Mouse (Mus musculus) thymus, adult 2 months (tissue): ENCODE measurements at regions not wholly inside any gene's neighbourhood (a gene's known extent, or its start where the extent isn't known, plus 50 kb on each side); places are given as distances from the start of the nearest gene placed in this dataset.

Experiments
- DNase-seq: peaks from one replicate; pipeline ENCODE4 v3.0.0; 2021
- H3K27ac ChIP-seq: fragments of 200-500 bp; 2 replicates; pipeline ENCODE4 v1.5.1; 2012; ENCODE audit warnings: low read length, control low read depth; ENCODE audit not compliant: control insufficient read depth, insufficient read depth
- H3K27me3 ChIP-seq: fragments of 200-500 bp; 2 replicates; pipeline ENCODE4 v1.6.1; 2012; ENCODE audit warnings: mild to moderate bottlenecking, low read length, moderate library complexity, mixed read lengths; ENCODE audit not compliant: control insufficient read depth, insufficient read depth
- H3K36me3 ChIP-seq: fragments of 200-500 bp; 2 replicates; pipeline ENCODE4 v1.6.1; 2012; ENCODE audit warnings: mild to moderate bottlenecking, low read length, moderate library complexity; ENCODE audit not compliant: control insufficient read depth, insufficient read depth
- H3K4me1 ChIP-seq: fragments of 200-500 bp; replicated peaks from 2 replicates; pipeline ENCODE4 v1.6.1; 2012; ENCODE audit warnings: low read length; ENCODE audit not compliant: control insufficient read depth, insufficient read depth
- H3K4me3 ChIP-seq: fragments of 200-500 bp; 2 replicates; pipeline ENCODE4 v1.5.1; 2012; ENCODE audit warnings: mild to moderate bottlenecking, low read length, control low read depth, moderate library complexity; ENCODE audit not compliant: control insufficient read depth, insufficient read depth
- CTCF ChIP-seq: fragments of 200-500 bp; IDR thresholded peaks from 2 replicates; pipeline ENCODE4 v1.5.1; 2012; ENCODE audit warnings: mild to moderate bottlenecking, control low read depth, low read length, moderate library complexity, borderline replicate concordance; ENCODE audit not compliant: control insufficient read depth, poor library complexity, insufficient read depth; ENCODE audit errors: extremely low read depth
- POLR2A ChIP-seq: fragments of 200-500 bp; IDR thresholded peaks from 2 replicates; pipeline ENCODE4 v1.6.1; 2012; ENCODE audit warnings: mild to moderate bottlenecking, low read length, control low read depth, moderate library complexity; ENCODE audit not compliant: control insufficient read depth, poor library complexity, insufficient read depth; ENCODE audit errors: extremely low read depth
- WGBS: fragments of 180-500 bp; shearing (Covaris S2); methylation state at CpG from one replicate; pipeline ENCODE4 v1.1.7; 2018; 5-methylcytosine and 5-hydroxymethylcytosine counted together

GRCm38 (mm10) chr4:142771520-142772150 lies 441.2 kb downstream of the Prdm2 start:
- TF ChIP-seq POLR2A, result no peak
- TF ChIP-seq CTCF, result no peak
- Histone ChIP-seq H3K4me1 (no peaks in the 10 kb centered on the region), H3K4me3 (no peak overlapping the region), H3K36me3 (no peaks in the 10 kb centered on the region), H3K27me3 (no peaks in the 10 kb centered on the region), H3K27ac (no peak overlapping the region)
- WGBS, result 61% methylated on average over 6 of the region's 6 CpGs
- DNase-seq, result no peak

- Histone ChIP-seq H3K27ac (no peak overlapping the region), H3K36me3 (no peaks in the 10 kb centered on the region), H3K4me3 (no peak overlapping the region), H3K27me3 (no peaks in the 10 kb centered on the region), H3K4me1 (no peaks in the 10 kb centered on the region)
- no peak for DNase-seq
- WGBS, result 53% methylated on average over 8 of the region's 8 CpGs
- TF ChIP-seq CTCF, result no peak
- no peak for TF ChIP-seq POLR2A
Measured at GRCm38 (mm10) chr4:142770177-142770576, 442.6 kb downstream of the Prdm2 start.

GRCm38 (mm10) chr4:142767665-142768064 lies 445.1 kb downstream of the Prdm2 start:
- no peak overlapping the region for H3K4me3 ChIP-seq
- no peak overlapping the region for H3K27ac ChIP-seq
- no peaks in the 10 kb centered on the region for H3K36me3 ChIP-seq
- no peaks in the 10 kb centered on the region for H3K4me1 ChIP-seq
- 72% methylated on average over 4 of the region's 4 CpGs for WGBS
- TF ChIP-seq CTCF (no peak), POLR2A (no peak)
- no peaks in the 10 kb centered on the region for H3K27me3 ChIP-seq
- DNase-seq, result no peak

- DNase-seq, result no peak
- H3K4me1 ChIP-seq, result no peaks in the 10 kb centered on the region
- no peaks in the 10 kb centered on the region for H3K36me3 ChIP-seq
- H3K27ac ChIP-seq, result no peak overlapping the region
- no peaks in the 10 kb centered on the region for H3K27me3 ChIP-seq
- TF ChIP-seq POLR2A (no peak), CTCF (no peak)
- WGBS, result 84% methylated on average over 8 of the region's 8 CpGs
- no peak overlapping the region for H3K4me3 ChIP-seq
Measured at GRCm38 (mm10) chr4:142761577-142761976, 451.2 kb downstream of the Prdm2 start.

- H3K27ac ChIP-seq, result no peak overlapping the region
- no peak for TF ChIP-seq CTCF
- no peak for TF ChIP-seq POLR2A
- no peak for DNase-seq
- no peaks in the 10 kb centered on the region for H3K27me3 ChIP-seq
- no peaks in the 10 kb centered on the region for H3K4me1 ChIP-seq
- 91% methylated on average over 3 of the region's 3 CpGs for WGBS
- no peak overlapping the region for H3K4me3 ChIP-seq
- no peaks in the 10 kb centered on the region for H3K36me3 ChIP-seq
Measured at GRCm38 (mm10) chr4:142758102-142758501, 454.7 kb downstream of the Prdm2 start.

- no peaks in the 10 kb centered on the region for H3K36me3 ChIP-seq
- H3K4me3 ChIP-seq, result no peak overlapping the region
- no peak overlapping the region for H3K27ac ChIP-seq
- no peaks in the 10 kb centered on the region for H3K4me1 ChIP-seq
- TF ChIP-seq CTCF (no peak), POLR2A (no peak)
- WGBS, result 82% methylated on average over 6 of the region's 6 CpGs
- no peak for DNase-seq
- no peaks in the 10 kb centered on the region for H3K27me3 ChIP-seq
Measured at GRCm38 (mm10) chr4:142756332-142756731, 456.5 kb downstream of the Prdm2 start.

GRCm38 (mm10) chr4:142749918-142750317 lies 462.9 kb downstream of the Prdm2 start:
- Histone ChIP-seq H3K27me3 (no peaks in the 10 kb centered on the region), H3K27ac (no peak overlapping the region), H3K36me3 (no peaks in the 10 kb centered on the region), H3K4me1 (no peaks in the 10 kb centered on the region), H3K4me3 (no peak overlapping the region)
- TF ChIP-seq POLR2A (no peak), CTCF (no peak)
- DNase-seq, result no peak
- WGBS, result 83% methylated on average over 8 of the region's 8 CpGs
